Mouse (Mus musculus) duodenum, adult 2 months (tissue): ENCODE data around the gene Krtap4-6. TPM values are rescaled to one million over a fixed set of nuclear protein-coding genes. Genes with fewer than 3 reads are reported as not detected.

Experiments used
- polyA plus RNA-seq: library from polyadenylated mRNA; depleted of rRNA; stranded (reverse); fragments of >200 nt; gene quantifications from 2 replicates; pipeline ENCODE4 v1.2.3, GENCODE M21; 2012; ENCODE audit warnings: low replicate concordance; rRNA removed

Krtap4-6 gene
- polyA plus RNA-seq: not detected in 2 replicates

DNA sequence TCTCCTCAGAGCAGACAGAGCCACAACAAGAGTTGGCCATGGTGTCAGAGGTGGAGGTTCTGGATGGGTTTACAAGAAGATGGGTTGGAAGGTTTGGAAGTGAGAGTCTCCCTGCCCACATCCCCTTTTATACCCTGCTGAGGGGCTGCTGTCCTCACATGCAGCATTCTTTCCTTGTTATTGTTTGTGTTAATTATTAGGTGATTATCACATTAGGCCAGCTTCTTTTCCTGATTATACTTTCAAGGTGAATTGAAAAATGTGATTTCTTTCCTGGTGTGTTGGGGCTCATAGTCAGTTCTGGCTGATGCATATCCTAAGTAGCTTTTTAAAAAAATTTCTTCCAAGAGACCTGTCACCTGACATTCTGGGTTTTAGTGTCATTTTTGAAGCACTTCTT, at the start of gene Krtap4-6:
Krtap4-6 (minus strand) TSS at position 101 of the 400 bp plus-strand sequence.

GRCm38 (mm10) chr11:99690463-99690862, 24.7 kb upstream of the Krtap4-6 start, which contains the start of gene Gm14190:
Gene Gm14190 (minus strand): TSS chr11:99690740.

DNA sequence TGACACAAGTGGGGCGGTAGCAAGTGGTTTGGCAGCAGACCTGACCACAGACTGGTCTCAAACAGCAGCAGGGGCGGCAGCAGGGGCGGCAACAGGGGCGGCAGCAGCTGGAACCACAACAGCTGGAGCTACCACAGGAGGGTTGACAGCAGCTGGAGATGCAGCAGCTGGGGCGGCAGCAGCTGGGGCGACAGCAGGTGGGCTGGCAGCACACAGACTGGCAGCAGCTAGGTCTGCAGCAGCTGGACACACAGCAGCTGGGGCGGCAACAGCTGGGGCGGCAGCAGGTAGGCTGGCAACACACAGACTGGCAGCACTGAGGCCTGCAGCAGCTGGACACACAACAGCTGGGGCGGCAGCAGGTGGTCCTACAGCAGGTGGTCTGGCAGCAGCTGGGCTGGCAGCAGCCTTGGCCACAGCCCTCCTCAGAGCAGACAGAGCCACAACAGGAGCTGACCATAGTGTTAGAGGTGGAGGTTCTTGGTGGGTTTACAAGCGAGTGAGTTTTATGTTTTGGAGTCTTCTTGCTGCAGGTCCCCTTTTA, 7.2 kb downstream of the Krtap4-6 start, which contains the start of gene Gm11563:
Gm11563 (minus strand) TSS at position 494 of the 544 bp plus-strand sequence.

GRCm38 (mm10) chr11:99650136-99650535, 15.6 kb downstream of the Krtap4-6 start, which contains the start of gene Gm11555:
Gene Gm11555 (minus strand): TSS chr11:99650236.

GRCm38 (mm10) chr11:99643635-99644139, 22.1 kb downstream of the Krtap4-6 start, which contains the start of gene Krtap4-7:
Gene Krtap4-7 (minus strand): TSS chr11:99644089.

DNA sequence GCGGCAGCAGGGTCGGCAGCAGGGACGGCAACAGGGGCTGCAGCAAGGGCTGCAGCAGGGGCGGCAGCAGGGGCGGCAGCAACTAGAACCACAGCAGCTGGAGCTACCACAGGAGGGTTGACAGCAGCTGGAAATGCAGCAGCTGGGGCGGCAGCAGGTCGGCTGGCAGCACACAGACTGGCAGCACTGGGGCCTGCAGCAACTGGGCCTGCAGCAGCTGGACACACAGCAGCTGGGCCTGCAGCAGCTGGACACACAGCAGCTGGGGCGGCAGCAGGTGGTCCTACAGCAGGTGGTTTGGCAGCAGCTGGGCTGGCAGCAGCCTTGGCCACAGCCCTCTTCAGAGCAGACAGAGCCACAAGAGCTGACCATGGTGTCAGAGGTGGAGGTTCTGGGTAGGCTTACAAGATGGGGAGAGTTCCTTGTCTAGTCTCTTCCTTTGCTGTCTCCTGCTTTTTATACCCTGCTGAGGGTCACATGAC, 31.1 kb downstream of the Krtap4-6 start, which contains the start of gene Krtap4-2:
Krtap4-2 (minus strand) TSS at position 432 of the 482 bp plus-strand sequence.

GRCm38 (mm10) chr11:99628138-99628537, 37.6 kb downstream of the Krtap4-6 start, which contains the start of gene Krtap4-1:
Gene Krtap4-1 (minus strand): TSS chr11:99628238.

GRCm38 (mm10) chr11:99620335-99620734, 45.4 kb downstream of the Krtap4-6 start, which contains the start of gene Gm11562:
Gene Gm11562 (minus strand): TSS chr11:99620435.

Other genes starting within 250 kb of the Krtap4-6 start
- gene Krt12, start 243.7 kb downstream of the Krtap4-6 start, polyA plus RNA-seq: 2.3 and 5.4 TPM in 2 replicates
- 90.1 and 382 TPM in 2 replicates for gene Krt20, start 227.8 kb downstream of the Krtap4-6 start, polyA plus RNA-seq
- gene Krt23, start 172.8 kb downstream of the Krtap4-6 start, polyA plus RNA-seq: 2.5 and 23.6 TPM in 2 replicates
- gene Krt39, start 144.6 kb downstream of the Krtap4-6 start, polyA plus RNA-seq: not detected in 2 replicates
- gene Krt40, start 122.8 kb downstream of the Krtap4-6 start, polyA plus RNA-seq: not detected in 2 replicates
- not detected in 2 replicates for gene Krtap3-3, start 115.1 kb downstream of the Krtap4-6 start, polyA plus RNA-seq
- gene Krtap3-2, start 109.1 kb downstream of the Krtap4-6 start, polyA plus RNA-seq: not detected in 2 replicates
- not detected in 2 replicates for gene Gm11939, start 106.5 kb downstream of the Krtap4-6 start, polyA plus RNA-seq
- 0.21 TPM in 1 of 2 replicates, not detected in the other for gene Krtap3-1, start 99.3 kb downstream of the Krtap4-6 start, polyA plus RNA-seq
- not detected in 2 replicates for gene Krtap1-5, start 84.9 kb downstream of the Krtap4-6 start, polyA plus RNA-seq
- gene Krtap1-4, start 82.3 kb downstream of the Krtap4-6 start, polyA plus RNA-seq: not detected in 2 replicates
- not detected in 2 replicates for gene Krtap1-3, start 74.6 kb downstream of the Krtap4-6 start, polyA plus RNA-seq
- gene Krtap9-3, start 67.9 kb downstream of the Krtap4-6 start, polyA plus RNA-seq: not detected in 2 replicates
- not detected in 2 replicates for gene Gm11938, start 62.7 kb downstream of the Krtap4-6 start, polyA plus RNA-seq
- gene Gm11937, start 55.8 kb downstream of the Krtap4-6 start, polyA plus RNA-seq: not detected in 2 replicates
- 0.27 TPM in 1 of 2 replicates, not detected in the other for gene Krtap2-4, start 51.1 kb downstream of the Krtap4-6 start, polyA plus RNA-seq
- gene Gm11562, start 45.5 kb downstream of the Krtap4-6 start, polyA plus RNA-seq: not detected in 2 replicates
- not detected in 2 replicates for gene Krtap4-1, start 37.7 kb downstream of the Krtap4-6 start, polyA plus RNA-seq
- not detected in 2 replicates for gene Krtap4-2, start 30.9 kb downstream of the Krtap4-6 start, polyA plus RNA-seq
- not detected in 2 replicates for gene Krtap4-7, start 21.9 kb downstream of the Krtap4-6 start, polyA plus RNA-seq
- not detected in 2 replicates for gene Gm11555, start 15.7 kb downstream of the Krtap4-6 start, polyA plus RNA-seq
- not detected in 2 replicates for gene Gm11563, start 7.0 kb downstream of the Krtap4-6 start, polyA plus RNA-seq
- not detected in 2 replicates for gene Gm14190, start 24.8 kb upstream of the Krtap4-6 start, polyA plus RNA-seq
- gene Gm14180, start 68.3 kb upstream of the Krtap4-6 start, polyA plus RNA-seq: not detected in 2 replicates
- gene Gm11595, start 107.0 kb upstream of the Krtap4-6 start, polyA plus RNA-seq: not detected in 2 replicates
- not detected in 2 replicates for gene Krtap4-8, start 114.7 kb upstream of the Krtap4-6 start, polyA plus RNA-seq
- gene Krtap4-9, start 119.2 kb upstream of the Krtap4-6 start, polyA plus RNA-seq: not detected in 2 replicates
- gene Gm11596, start 127.5 kb upstream of the Krtap4-6 start, polyA plus RNA-seq: not detected in 2 replicates
- not detected in 2 replicates for gene Gm11569, start 133.0 kb upstream of the Krtap4-6 start, polyA plus RNA-seq
- gene Gm11554, start 138.5 kb upstream of the Krtap4-6 start, polyA plus RNA-seq: not detected in 2 replicates
- not detected in 2 replicates for gene Krtap4-13, start 143.9 kb upstream of the Krtap4-6 start, polyA plus RNA-seq
- gene Gm11564, start 149.7 kb upstream of the Krtap4-6 start, polyA plus RNA-seq: not detected in 2 replicates
- not detected in 2 replicates for gene 2300003K06Rik, start 172.1 kb upstream of the Krtap4-6 start, polyA plus RNA-seq
- 1.4 TPM in 1 of 2 replicates, not detected in the other for gene Krtap4-16, start 185.6 kb upstream of the Krtap4-6 start, polyA plus RNA-seq
- gene Gm11568, start 192.0 kb upstream of the Krtap4-6 start, polyA plus RNA-seq: not detected in 2 replicates
- gene Gm11559, start 198.5 kb upstream of the Krtap4-6 start, polyA plus RNA-seq: not detected in 2 replicates
- not detected in 2 replicates for gene Krtap9-1, start 207.4 kb upstream of the Krtap4-6 start, polyA plus RNA-seq
- gene Gm11567, start 213.2 kb upstream of the Krtap4-6 start, polyA plus RNA-seq: not detected in 2 replicates
- gene Krtap31-1, start 242.0 kb upstream of the Krtap4-6 start, polyA plus RNA-seq: not detected in 2 replicates
- gene Gm11565, start 248.8 kb upstream of the Krtap4-6 start, polyA plus RNA-seq: not detected in 2 replicates